Mouse (Mus musculus): ENCODE results near the gene Ramp2.

Ramp2 gene

GRCm38 (mm10) chr11:101265906-101266305 lies 20.1 kb downstream of the Ramp2 start:
- no peak for DNase-seq (ENCODE audit: low spot score)

- peak; percentile 57 for DNase-seq (ENCODE audit: low spot score)
Measured at GRCm38 (mm10) chr11:101269577-101270116, 23.8 kb downstream of the Ramp2 start.

GRCm38 (mm10) chr11:101272446-101272845 lies 26.6 kb downstream of the Ramp2 start:
- no peak for DNase-seq (ENCODE audit: low spot score)

GRCm38 (mm10) chr11:101275309-101275708 lies 29.5 kb downstream of the Ramp2 start:
- no peak for DNase-seq (ENCODE audit: low spot score)

GRCm38 (mm10) chr11:101276319-101277070 lies 30.7 kb downstream of the Ramp2 start:
- peak; percentile 20 for DNase-seq (ENCODE audit: low spot score)

- DNase-seq (ENCODE audit: low spot score): no peak
Measured at GRCm38 (mm10) chr11:101277381-101278222, 31.8 kb downstream of the Ramp2 start.

GRCm38 (mm10) chr11:101278223-101279192 lies 32.7 kb downstream of the Ramp2 start, which contains the start of the genes Cntd1 and Coa3:
TSS of gene Cntd1 (plus strand) at chr11:101279012.
TSS of gene Coa3 (minus strand) at chr11:101279114.
- DNase-seq (ENCODE audit: low spot score): peak; percentile 97

- DNase-seq (ENCODE audit: low spot score): no peak
Measured at GRCm38 (mm10) chr11:101279193-101279569, 33.4 kb downstream of the Ramp2 start.

- DNase-seq (ENCODE audit: low spot score): no peak
Measured at GRCm38 (mm10) chr11:101280837-101281236, 35.0 kb downstream of the Ramp2 start.

GRCm38 (mm10) chr11:101282896-101283295 lies 37.1 kb downstream of the Ramp2 start:
- peak; percentile 40 for DNase-seq (ENCODE audit: low spot score)

GRCm38 (mm10) chr11:101283805-101284204 lies 38.0 kb downstream of the Ramp2 start:
- DNase-seq (ENCODE audit: low spot score): no peak

GRCm38 (mm10) chr11:101287306-101287705 lies 41.5 kb downstream of the Ramp2 start:
- no peak for DNase-seq (ENCODE audit: low spot score)

GRCm38 (mm10) chr11:101291231-101291630 lies 45.4 kb downstream of the Ramp2 start:
- DNase-seq (ENCODE audit: low spot score): no peak

- DNase-seq (ENCODE audit: low spot score): no peak
Measured at GRCm38 (mm10) chr11:101295191-101295590, 49.4 kb downstream of the Ramp2 start.

GRCm38 (mm10) chr11:101300881-101301280 lies 55.1 kb downstream of the Ramp2 start:
- no peak for DNase-seq (ENCODE audit: low spot score)

- DNase-seq (ENCODE audit: low spot score): no peak
Measured at GRCm38 (mm10) chr11:101301299-101302003, 55.6 kb downstream of the Ramp2 start.

GRCm38 (mm10) chr11:101302004-101302798 lies 56.4 kb downstream of the Ramp2 start, which contains the start of gene Becn1:
TSS of gene Becn1 (minus strand) at chr11:101302286.
- peak; percentile 98 for DNase-seq (ENCODE audit: low spot score)

- no peak for DNase-seq (ENCODE audit: low spot score)
Measured at GRCm38 (mm10) chr11:101307744-101308143, 61.9 kb downstream of the Ramp2 start.
